Mouse (Mus musculus) lung, adult 2 months (tissue): ENCODE results near the gene Ttc25.

Experiments
- CTCF ChIP-seq: fragments of 200-500 bp; IDR thresholded peaks from 2 replicates; pipeline ENCODE4 v1.5.1; 2011; ENCODE audit warnings: mild to moderate bottlenecking, low read length, control low read depth; ENCODE audit not compliant: insufficient read depth
- POLR2A ChIP-seq: fragments of 200-500 bp; IDR thresholded peaks from 2 replicates; pipeline ENCODE4 v1.6.1; 2011; ENCODE audit warnings: low read depth, mild to moderate bottlenecking, control low read depth, low read length, borderline replicate concordance; ENCODE audit errors: extremely low read depth

GRCm38 (mm10) chr11:100549466-100549865 lies 4.1 kb downstream of the Ttc25 start:
- TF ChIP-seq CTCF (no peak), POLR2A (no peak)
